Mouse (Mus musculus) frontal cortex, postnatal 25 days (tissue): Measurements from ENCODE around the gene Gm45711.

ENCODE experiments used
- DNase-seq, 2 experiments: peaks; one replicate each; pipeline ENCODE4 v3.0.0; 2022; ENCODE audit warnings: low spot score in 2 of 2

Gene Gm45711

DNA sequence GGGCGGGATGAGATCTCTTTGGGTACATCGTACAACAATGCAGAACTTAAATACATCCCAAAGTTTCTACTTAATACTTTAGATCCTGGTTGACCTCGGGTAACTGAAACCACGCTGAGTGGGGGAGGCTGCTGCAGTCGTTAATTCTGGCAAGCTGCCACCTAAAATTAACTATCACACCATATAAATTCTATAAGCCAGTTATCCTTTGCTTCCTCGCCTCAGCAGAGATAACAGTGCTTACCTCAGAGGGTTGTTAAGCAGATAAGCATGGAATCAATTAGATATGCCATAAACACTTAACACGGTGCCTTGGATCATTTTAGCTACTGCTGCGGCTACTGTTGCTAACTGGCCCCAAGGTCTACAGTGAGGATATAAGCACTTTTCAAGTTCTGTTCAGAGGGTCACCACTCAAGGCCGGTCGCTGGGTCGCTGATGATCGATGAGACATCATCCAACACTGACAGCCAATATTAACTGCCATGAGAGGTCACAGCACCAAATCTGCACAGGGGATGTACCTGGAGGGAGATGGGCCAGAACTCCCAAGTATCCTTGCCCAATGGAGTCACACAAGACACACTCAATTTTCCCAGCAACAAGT lies 67.7 kb downstream of the Gm45711 start:
- no peak for DNase-seq

- no peak for DNase-seq
Observed at GRCm38 (mm10) chr8:104239418-104239861, 70.4 kb downstream of the Gm45711 start.

DNA sequence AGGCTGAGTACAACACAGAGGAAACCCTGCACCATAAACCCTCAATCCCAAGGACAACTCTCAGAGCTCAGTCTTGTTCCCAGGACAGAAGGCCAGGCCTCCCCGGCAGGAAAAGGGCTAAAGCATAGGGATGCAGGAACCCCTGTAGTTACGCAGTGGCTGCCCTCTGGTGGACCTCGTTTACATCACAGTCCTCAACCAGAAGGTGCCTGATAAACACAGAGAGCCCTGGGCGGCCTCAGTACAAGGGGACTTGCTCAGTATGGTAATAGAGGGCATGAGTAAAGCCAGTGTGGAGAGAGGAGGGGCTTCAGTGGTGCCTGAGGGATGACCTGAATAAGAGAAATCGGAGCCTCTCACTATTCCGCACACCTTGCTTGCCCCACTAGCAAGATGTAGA lies 75.3 kb downstream of the Gm45711 start:
- DNase-seq, result no peak

GRCm38 (mm10) chr8:104232919-104233318 lies 77.0 kb downstream of the Gm45711 start:
- DNase-seq, result no peak

DNA sequence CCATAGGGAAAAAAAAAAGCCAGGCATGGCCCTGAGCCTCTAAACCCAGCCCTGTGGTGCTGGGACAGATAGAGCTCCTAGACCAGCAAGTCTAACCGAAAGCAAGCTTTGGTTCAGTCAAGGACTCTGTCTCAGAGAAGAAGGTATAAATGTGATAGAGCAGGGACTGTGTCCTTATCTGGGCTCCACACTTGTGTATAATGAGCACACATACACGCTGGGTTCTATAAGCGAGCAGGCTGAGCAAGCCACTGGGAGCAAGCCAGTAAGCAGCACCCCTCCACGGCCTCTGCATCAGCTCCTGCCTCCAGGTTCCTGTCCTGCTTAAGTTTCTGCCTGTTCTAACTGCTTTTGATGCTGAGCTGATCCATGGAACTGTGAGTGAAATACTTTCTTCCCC lies 77.8 kb downstream of the Gm45711 start:
- no peak for DNase-seq
